Mouse (Mus musculus) ES-Bruce4 (cell line): ENCODE measurements around the gene Phospho1. TPM values are rescaled to one million over a fixed set of nuclear protein-coding genes. Genes with fewer than 3 reads are reported as not detected.
A peak's percentile ranks its signal among the peaks of the same experiment; 100 is the strongest.

Source experiments
- H3K27ac ChIP-seq: 2 replicates; pipeline ENCODE4 v1.5.1; 2012; ENCODE audit warnings: low read length, inconsistent platforms; ENCODE audit not compliant: insufficient read depth
- H3K27me3 ChIP-seq: 2 replicates; pipeline ENCODE4 v1.6.1; 2012; ENCODE audit warnings: mild to moderate bottlenecking, low read length, inconsistent platforms; ENCODE audit not compliant: control insufficient read depth, poor library complexity, insufficient read depth, severe bottlenecking
- H3K36me3 ChIP-seq: 2 replicates; pipeline ENCODE4 v1.6.1; 2012; ENCODE audit warnings: inconsistent platforms, mild to moderate bottlenecking, low read length, moderate library complexity; ENCODE audit not compliant: control insufficient read depth, poor library complexity, insufficient read depth, severe bottlenecking
- H3K4me1 ChIP-seq: one replicate; pipeline ENCODE4 v1.8.1; 2011; ENCODE audit warnings: low read length; ENCODE audit not compliant: control insufficient read depth, insufficient read depth
- H3K4me3 ChIP-seq: 2 replicates; pipeline ENCODE4 v1.5.1; 2011; ENCODE audit warnings: low read depth, mild to moderate bottlenecking, low read length
- H3K9ac ChIP-seq: 2 replicates; pipeline ENCODE4 v1.6.1; 2012; ENCODE audit warnings: low read depth, mild to moderate bottlenecking, inconsistent platforms; ENCODE audit not compliant: poor library complexity, severe bottlenecking
- H3K9me3 ChIP-seq: replicated peaks from 2 replicates; pipeline ENCODE4 v1.6.1; 2012; ENCODE audit warnings: mild to moderate bottlenecking, low read length, inconsistent platforms; ENCODE audit not compliant: control insufficient read depth, poor library complexity, insufficient read depth, severe bottlenecking
- CTCF ChIP-seq: IDR thresholded peaks from one replicate; pipeline ENCODE4 v1.8.1; 2011; ENCODE audit warnings: low read depth, low read length
- EP300 ChIP-seq: IDR thresholded peaks from 2 replicates; pipeline ENCODE4 v1.6.1; 2011; ENCODE audit warnings: low read depth, low read length; ENCODE audit not compliant: insufficient read depth
- POLR2A ChIP-seq: IDR thresholded peaks from one replicate; pipeline ENCODE4 v1.8.1; 2011; ENCODE audit warnings: low read length; ENCODE audit not compliant: insufficient read depth
- polyA plus RNA-seq: library from polyadenylated mRNA; stranded (reverse); fragments of >200 nt; gene quantifications from 2 replicates; pipeline ENCODE4 v1.2.4, GENCODE M21; 2011; ENCODE audit warnings: low read depth; ENCODE audit not compliant: missing spikeins, insufficient read depth, insufficient read length

Gene Phospho1
- polyA plus RNA-seq, 1 experiment: 5.8 TPM

GRCm38 (mm10) chr11:95791787-95792186 lies 32.5 kb upstream of the Phospho1 start:
- no peak overlapping the region for H3K27ac ChIP-seq
- H3K27me3 ChIP-seq: peaks cover 8% of the 10 kb centered on the region

GRCm38 (mm10) chr11:95792950-95793509 lies 31.3 kb upstream of the Phospho1 start:
- Histone ChIP-seq H3K4me1 (no peaks in the 10 kb centered on the region), H3K27me3 (peaks cover 11% of the 10 kb centered on the region), H3K4me3 (no peak overlapping the region), H3K27ac (no peak overlapping the region), H3K36me3 (no peaks in the 10 kb centered on the region), H3K9ac (no peak overlapping the region), H3K9me3 (no peaks in the 10 kb centered on the region)
- no peak for TF ChIP-seq CTCF
- TF ChIP-seq POLR2A: no peak
- TF ChIP-seq EP300: no peak

More at GRCm38 (mm10) chr11:95791787-95792186, 32.5 kb upstream of the Phospho1 start:
- H3K36me3 ChIP-seq: no peaks in the 10 kb centered on the region
- TF ChIP-seq POLR2A (no peak), CTCF (no peak), EP300 (no peak)
- no peaks in the 10 kb centered on the region for H3K9me3 ChIP-seq
- H3K4me1 ChIP-seq: no peaks in the 10 kb centered on the region
- H3K9ac ChIP-seq: no peak overlapping the region
- no peak overlapping the region for H3K4me3 ChIP-seq

GRCm38 (mm10) chr11:95794201-95794600 lies 30.1 kb upstream of the Phospho1 start:
- peaks cover 14% of the 10 kb centered on the region for H3K27me3 ChIP-seq
- H3K4me1 ChIP-seq: no peaks in the 10 kb centered on the region
- no peak overlapping the region for H3K4me3 ChIP-seq
- no peak overlapping the region for H3K27ac ChIP-seq
- no peaks in the 10 kb centered on the region for H3K36me3 ChIP-seq
- TF ChIP-seq EP300 (no peak), CTCF (no peak), POLR2A (no peak)
- no peaks in the 10 kb centered on the region for H3K9me3 ChIP-seq
- H3K9ac ChIP-seq: no peak overlapping the region

GRCm38 (mm10) chr11:95795582-95795981 lies 28.7 kb upstream of the Phospho1 start:
- H3K9me3 ChIP-seq: no peaks in the 10 kb centered on the region
- no peak overlapping the region for H3K27ac ChIP-seq
- no peak overlapping the region for H3K4me3 ChIP-seq
- TF ChIP-seq EP300 (no peak), POLR2A (no peak), CTCF (no peak)
- H3K27me3 ChIP-seq: peaks cover 14% of the 10 kb centered on the region
- no peaks in the 10 kb centered on the region for H3K4me1 ChIP-seq
- no peaks in the 10 kb centered on the region for H3K36me3 ChIP-seq
- no peak overlapping the region for H3K9ac ChIP-seq

- TF ChIP-seq CTCF (no peak), EP300 (no peak), POLR2A (no peak)
- 0 out of 2 replicates have a peak, but pooled peaks cover 8% of the 10 kb centered on the region for H3K9me3 ChIP-seq
Measured at GRCm38 (mm10) chr11:95805010-95805409, 19.3 kb upstream of the Phospho1 start.

GRCm38 (mm10) chr11:95805527-95805926 lies 18.8 kb upstream of the Phospho1 start:
- no peaks in the 10 kb centered on the region for H3K36me3 ChIP-seq

More at GRCm38 (mm10) chr11:95805010-95805409, 19.3 kb upstream of the Phospho1 start:
- no peak overlapping the region for H3K9ac ChIP-seq
- no peak overlapping the region for H3K4me3 ChIP-seq
- no peaks in the 10 kb centered on the region for H3K36me3 ChIP-seq
- no peaks in the 10 kb centered on the region for H3K27me3 ChIP-seq
- H3K4me1 ChIP-seq: peaks cover 9% of the 10 kb centered on the region
- H3K27ac ChIP-seq: no peak overlapping the region

More at GRCm38 (mm10) chr11:95805527-95805926, 18.8 kb upstream of the Phospho1 start:
- TF ChIP-seq POLR2A (no peak), EP300 (peak; percentile 92)
- H3K4me1 ChIP-seq: peaks cover 9% of the 10 kb centered on the region
- no peak overlapping the region for H3K4me3 ChIP-seq
- 0 out of 2 replicates have a peak, but pooled peaks cover 8% of the 10 kb centered on the region for H3K9me3 ChIP-seq
- peak overlapping the region; percentile 35 for H3K27ac ChIP-seq
- H3K9ac ChIP-seq: no peak overlapping the region
- no peaks in the 10 kb centered on the region for H3K27me3 ChIP-seq
